Mouse (Mus musculus) left cerebral cortex, adult 2 months (tissue): ENCODE results near the gene Pik3cd. TPM values are rescaled to one million over a fixed set of nuclear protein-coding genes. Genes with fewer than 3 reads are reported as not detected.

Experiments used
- DNase-seq, 2 experiments: peaks; one replicate each; pipeline ENCODE4 v3.0.0; 2021 to 2022; ENCODE audit warnings: low spot score in 2 of 2, mixed read lengths in 1 of 2; ENCODE audit errors: extremely low spot score in 1 of 2
- H3K27ac ChIP-seq: fragments of 200-600 bp; 2 replicates; pipeline ENCODE4 v1.8.1; 2022
- H3K4me3 ChIP-seq: fragments of 200-600 bp; 2 replicates; pipeline ENCODE4 v1.8.1; 2022
- CTCF ChIP-seq: fragments of 200-600 bp; IDR thresholded peaks from 2 replicates; pipeline ENCODE4 v1.8.1; 2022; ENCODE audit warnings: antibody characterized with exemption, mild to moderate bottlenecking, moderate library complexity
- intact Hi-C: fragments of 180-260 bp; cut with DNase I; formaldehyde crosslinking; loops from one replicate; pipeline ENCODE4 v1.15.1; 2025
- microRNA-seq, 2 experiments: library from miRNA; unstranded; fragments of <30 nt; microRNA quantifications; one replicate each; pipeline ENCODE4 v1.2.0; 2021
- total RNA-seq, 2 experiments: library from RNA; stranded (reverse); gene quantifications; 2 replicates each; pipeline ENCODE4 v1.2.3; 2021

Gene Pik3cd
- total RNA-seq, 2 experiments from 2014 or later = 24.6 to 25.4 TPM

DNA sequence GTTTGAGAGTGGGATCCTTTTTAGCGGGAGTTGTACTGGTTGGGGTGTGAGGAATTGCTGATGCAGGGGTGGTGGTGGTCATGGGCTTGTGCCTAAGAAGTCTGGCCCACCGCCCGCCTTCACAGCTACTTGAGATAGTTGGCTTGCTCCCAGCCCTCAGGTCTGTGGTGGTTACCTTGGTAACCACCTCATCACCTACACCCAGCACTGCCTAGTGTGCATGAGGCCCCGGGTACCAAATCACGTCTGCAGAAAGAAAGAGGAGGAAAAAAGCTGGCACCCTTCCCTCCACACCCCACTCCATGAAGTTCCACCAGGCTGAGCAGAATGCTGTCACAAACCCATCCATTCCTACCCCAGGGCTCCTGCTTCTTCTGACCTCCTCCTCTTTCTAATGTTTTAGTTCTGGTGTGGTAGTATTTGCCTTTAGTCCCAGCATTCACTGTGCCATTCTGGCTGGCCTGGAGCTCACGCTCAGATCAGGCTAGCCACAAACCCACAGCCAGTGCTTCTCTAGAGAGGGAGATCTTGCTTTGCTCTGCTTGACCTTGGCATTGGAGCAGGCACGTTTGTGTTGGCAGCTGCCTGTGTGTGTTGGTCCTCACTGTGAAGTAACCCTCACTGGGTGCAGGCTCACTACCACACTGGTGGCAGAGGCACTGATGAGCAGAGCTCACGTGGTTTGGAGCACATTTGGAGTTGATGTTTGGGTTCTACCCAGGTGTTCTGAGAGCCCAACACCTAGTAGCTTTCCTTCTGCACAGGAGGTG is 92.9 kb downstream of the Pik3cd start:
- intact Hi-C loops = no loop called here
- Histone ChIP-seq H3K4me3 (no peak overlapping the region), H3K27ac (no peak overlapping the region)
- peak; percentile 49 to 53 for DNase-seq
- no peak for TF ChIP-seq CTCF

- no peak overlapping the region for H3K4me3 ChIP-seq
- no peak overlapping the region for H3K27ac ChIP-seq
- intact Hi-C loops = no loop called here
Observed at GRCm38 (mm10) chr4:149608309-149608638, 94.1 kb downstream of the Pik3cd start.

GRCm38 (mm10) chr4:149607591-149608308 is 94.6 kb downstream of the Pik3cd start:
- intact Hi-C loops = no loop called here
- no peak for DNase-seq
- peak overlapping the region; percentile 36; the same call in 1 of the 2 replicates for H3K27ac ChIP-seq
- no peak overlapping the region for H3K4me3 ChIP-seq
- no peak for TF ChIP-seq CTCF

More at GRCm38 (mm10) chr4:149608309-149608638, 94.1 kb downstream of the Pik3cd start:
- DNase-seq = no peak
- no peak for TF ChIP-seq CTCF

DNA sequence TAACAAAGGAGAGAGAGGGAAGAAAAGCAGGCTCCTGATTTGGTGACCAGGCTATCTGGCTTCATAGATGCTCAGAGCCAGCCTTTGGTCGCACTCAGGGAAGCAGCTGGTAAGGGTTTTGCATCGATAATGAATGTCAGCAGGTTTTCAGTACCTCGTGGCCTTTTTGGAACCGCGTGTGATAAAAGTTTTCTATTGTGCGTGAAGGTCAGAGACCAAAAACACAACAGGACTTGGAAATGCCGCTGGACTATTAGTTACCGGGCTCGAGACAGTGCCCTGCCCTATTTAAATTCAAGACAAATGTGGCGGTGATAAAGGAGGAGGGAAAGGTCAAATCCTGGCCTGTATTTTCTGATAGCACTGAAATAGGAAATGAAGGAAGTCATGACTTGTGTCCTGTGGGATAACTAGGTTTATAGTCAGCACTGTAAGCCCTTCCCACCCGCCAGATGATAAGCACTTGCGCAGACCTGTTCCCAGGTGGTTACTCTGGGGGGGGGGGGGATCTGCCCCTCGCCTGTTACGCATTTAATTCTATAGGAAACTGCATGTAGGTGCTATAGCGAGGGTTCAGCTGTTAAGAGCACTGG is 95.5 kb downstream of the Pik3cd start:
- no peak for DNase-seq
- Histone ChIP-seq H3K4me3 (no peak overlapping the region), H3K27ac (peak overlapping the region; percentile 36; the same call in 1 of the 2 replicates)
- intact Hi-C loops = no loop called here
- TF ChIP-seq CTCF = no peak

DNA sequence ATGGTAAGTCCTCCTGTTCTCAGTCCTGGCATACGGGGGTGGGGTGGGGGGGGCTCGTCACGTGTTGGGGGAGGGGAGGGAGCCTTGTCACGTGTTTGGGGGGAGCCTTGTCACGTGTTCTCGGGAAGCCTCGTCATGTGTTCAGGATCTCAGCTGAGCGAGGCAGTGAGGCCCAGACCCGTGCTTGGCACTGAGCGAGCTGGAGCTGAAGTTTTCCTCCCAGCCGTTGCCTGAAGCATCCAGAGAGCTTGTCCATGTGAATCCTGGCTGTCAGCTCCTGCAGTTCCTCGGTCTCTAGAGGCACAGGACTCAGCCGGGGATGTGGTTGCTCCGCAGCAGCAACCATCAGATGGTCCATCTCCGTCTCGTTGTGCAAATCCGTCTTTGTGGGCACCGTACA is 96.3 kb downstream of the Pik3cd start:
- intact Hi-C loops = no loop called here
- Histone ChIP-seq H3K27ac (peak overlapping the region; percentile 44), H3K4me3 (no peak overlapping the region)
- no peak for TF ChIP-seq CTCF
- no peak for DNase-seq

DNA sequence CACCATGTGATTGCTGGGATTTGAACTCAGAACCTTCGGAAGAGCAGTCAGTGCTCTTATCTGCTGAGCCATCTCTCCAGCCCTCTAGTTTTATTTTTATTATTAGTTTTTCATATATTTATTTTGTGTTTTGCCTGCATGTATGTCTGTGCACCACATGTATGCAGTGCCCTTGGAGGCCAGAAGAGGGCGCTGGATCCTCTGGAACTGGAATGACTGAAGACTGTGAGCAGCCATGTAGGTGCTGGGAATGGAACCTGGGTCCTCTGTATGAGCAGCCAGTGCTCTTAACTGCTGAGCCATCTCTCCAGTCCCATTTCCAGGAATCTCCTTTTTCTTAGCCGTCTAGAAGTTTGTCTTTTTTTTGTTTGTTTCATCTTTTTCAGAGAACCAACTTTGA is 97.9 kb downstream of the Pik3cd start:
- no peak for DNase-seq
- Histone ChIP-seq H3K4me3 (no peak overlapping the region), H3K27ac (no peak overlapping the region)
- intact Hi-C loops = no loop called here
- peak; percentile 44 for TF ChIP-seq CTCF

- no peak overlapping the region for H3K27ac ChIP-seq
- H3K4me3 ChIP-seq = no peak overlapping the region
- intact Hi-C loops = no loop called here
- no peak; the same call in 1 of the 2 replicates for TF ChIP-seq CTCF
- DNase-seq = no peak
Observed at GRCm38 (mm10) chr4:149603860-149604259, 98.5 kb downstream of the Pik3cd start.

GRCm38 (mm10) chr4:149602236-149602635 is 100.1 kb downstream of the Pik3cd start:
- no peak overlapping the region for H3K27ac ChIP-seq
- intact Hi-C loops = no loop called here
- DNase-seq = no peak
- H3K4me3 ChIP-seq = no peak overlapping the region
- no peak for TF ChIP-seq CTCF

GRCm38 (mm10) chr4:149601484-149601883 is 100.9 kb downstream of the Pik3cd start:
- no peak overlapping the region for H3K4me3 ChIP-seq
- DNase-seq = no peak
- TF ChIP-seq CTCF = no peak
- no peak overlapping the region for H3K27ac ChIP-seq
- intact Hi-C loops = no loop called here

DNA sequence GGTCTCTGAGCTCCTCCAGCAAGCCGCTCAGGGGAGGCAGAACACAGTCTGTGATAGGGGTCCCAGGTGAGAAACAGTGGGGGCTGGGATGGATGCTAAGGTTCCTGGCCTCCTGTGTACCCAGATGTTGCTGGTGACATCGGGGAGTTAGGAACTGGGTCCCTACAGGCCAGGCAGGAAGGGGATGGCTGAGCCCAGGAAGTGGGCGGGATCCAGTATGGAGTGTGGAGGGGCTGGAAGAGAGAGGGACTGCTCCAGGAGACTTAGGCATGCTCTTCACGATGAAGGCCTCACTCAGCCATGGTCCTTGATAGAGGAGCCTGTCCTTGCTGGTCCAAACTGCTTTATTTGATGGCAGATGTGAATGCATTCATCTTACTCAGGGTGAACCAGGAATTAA is 102.2 kb downstream of the Pik3cd start:
- H3K27ac ChIP-seq = no peak overlapping the region
- intact Hi-C loops = no loop called here
- H3K4me3 ChIP-seq = no peak overlapping the region
- DNase-seq = no peak
- no peak for TF ChIP-seq CTCF

- no peak for DNase-seq
- Histone ChIP-seq H3K27ac (no peak overlapping the region), H3K4me3 (no peak overlapping the region)
- TF ChIP-seq CTCF = no peak
- intact Hi-C loops = no loop called here
Observed at GRCm38 (mm10) chr4:149599549-149599948, 102.8 kb downstream of the Pik3cd start.

Small RNA genes within 50 kb of the gene (microRNA-seq; reads per million reads assigned to microRNA genes)
- 0.96 to 5.1 reads per million in 2 experiments for gene Mir7023

Other genes starting within 250 kb of the Pik3cd start
- not detected for gene Rbp7, start 247.6 kb downstream of the Pik3cd start, total RNA-seq
- not detected for gene Tmem274, start 225.2 kb downstream of the Pik3cd start, total RNA-seq
- 10 to 100 TPM in 1 of 2 experiments, 1 to 10 TPM in 1; 9.9 to 12.8 TPM for gene Nmnat1, start 217.4 kb downstream of the Pik3cd start, total RNA-seq
- gene Lzic, start 217.3 kb downstream of the Pik3cd start, total RNA-seq = 10 to 100 TPM; 16.8 to 17.6 TPM
- 10 to 100 TPM; 35.3 to 35.9 TPM for gene Ctnnbip1, start 184.3 kb downstream of the Pik3cd start, total RNA-seq
- 1,000 to 10,000 TPM; 1,405 to 1,413 TPM for gene Clstn1, start 116.1 kb downstream of the Pik3cd start, total RNA-seq
- gene Tmem201, start 35.5 kb upstream of the Pik3cd start, total RNA-seq = 10 to 100 TPM; 63.3 to 67.9 TPM
- gene Slc25a33, start 71.7 kb upstream of the Pik3cd start, total RNA-seq = 10 to 100 TPM; 25.9 to 30.2 TPM